Mouse (Mus musculus): ENCODE data around the gene Clec4n.

DNA sequence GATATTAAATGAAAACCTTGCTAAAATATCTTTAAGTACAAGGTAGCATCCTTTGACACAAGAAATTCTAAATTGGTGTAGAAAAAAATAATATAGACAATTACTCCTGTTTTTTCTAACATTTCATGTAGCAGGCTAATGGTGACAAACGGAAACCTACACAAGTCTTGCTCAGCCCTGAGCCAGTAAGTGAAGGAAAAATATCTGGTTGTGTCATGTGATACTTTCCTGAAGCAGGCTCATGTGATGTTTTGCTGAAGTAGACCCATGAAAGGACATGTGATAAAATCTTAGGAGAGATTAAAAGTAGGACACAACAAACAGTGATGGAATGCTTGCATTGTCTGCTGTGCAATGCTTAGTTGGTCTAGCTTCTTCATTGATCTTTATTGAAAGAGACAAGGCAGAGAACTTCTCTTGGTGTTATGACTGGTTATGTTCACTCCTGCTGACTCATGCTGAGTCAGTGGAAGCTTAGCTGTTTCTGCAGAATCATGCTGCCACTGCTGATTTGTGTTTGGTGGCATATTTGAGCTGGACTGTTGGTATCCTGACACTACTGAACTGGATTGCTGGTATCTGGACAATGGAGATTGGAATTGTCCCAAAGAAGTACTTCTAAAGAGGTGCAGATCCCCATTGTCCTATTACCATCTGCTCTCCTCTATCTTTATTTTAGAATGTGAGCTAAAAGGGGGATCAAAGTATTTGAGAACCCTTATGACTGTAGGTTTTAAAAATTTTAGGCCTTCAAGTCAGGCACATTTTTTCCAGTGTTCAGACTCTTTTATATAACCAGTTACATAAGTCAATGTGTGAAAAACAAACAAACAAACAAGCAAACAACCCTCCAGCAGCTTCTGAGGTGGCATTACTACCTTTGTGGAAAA is 22.2 kb upstream of the Clec4n start:
- TF ChIP-seq CTCF (conservative IDR thresholded peaks at IDR 0.05 in 1 of 2, IDR thresholded peaks at IDR 0.05 in 1 of 2; ENCODE audit: low read depth in 2 of 2, low read length in 2 of 2) = no peak
- TF ChIP-seq SIN3A (IDR thresholded peaks at IDR 0.05; ENCODE audit: low read length) = no peak
- TF ChIP-seq TBP (conservative IDR thresholded peaks at IDR 0.05; ENCODE audit: low read depth, low read length) = no peak
- TF ChIP-seq UBTF (IDR thresholded peaks at IDR 0.05; ENCODE audit: low read depth, low read length) = no peak
- TF ChIP-seq SMC3 (IDR thresholded peaks at IDR 0.05; ENCODE audit: low read depth, low read length) = no peak
- no peak for TF ChIP-seq CHD2 (IDR thresholded peaks at IDR 0.05; ENCODE audit: low read length)
- TF ChIP-seq MYC (IDR thresholded peaks at IDR 0.05; ENCODE audit: low read depth, low read length) = no peak
- TF ChIP-seq EP300 (IDR thresholded peaks at IDR 0.05; ENCODE audit: low read length) = no peak
- TF ChIP-seq NELFE (IDR thresholded peaks at IDR 0.05; ENCODE audit: low read depth, low read length) = no peak
- TF ChIP-seq TCF12 (IDR thresholded peaks at IDR 0.05; ENCODE audit: low read depth, low read length) = no peak
- no peak for TF ChIP-seq ZNF384 (IDR thresholded peaks at IDR 0.05; ENCODE audit: low read depth, low read length)
